Mouse (Mus musculus) kidney, postnatal 36 days (tissue): ENCODE measurements at regions not wholly inside any gene's neighbourhood (a gene's known extent, or its start where the extent isn't known, plus 50 kb on each side); places are given as distances from the start of the nearest gene placed in this dataset.

Source experiments
- DNase-seq, 2 experiments: peaks; one replicate each; pipeline ENCODE4 v3.0.0; 2021 to 2022; ENCODE audit warnings: mixed read lengths in 2 of 2

- no peak for DNase-seq
Measured at GRCm38 (mm10) chr1:98268853-98269252, 152.1 kb upstream of the Slco6d1 start.

- no peak for DNase-seq
Measured at GRCm38 (mm10) chr1:98270212-98270611, 150.7 kb upstream of the Slco6d1 start.

GRCm38 (mm10) chr1:98273966-98274616 is 146.8 kb upstream of the Slco6d1 start:
- no peak for DNase-seq

- no peak for DNase-seq
Measured at GRCm38 (mm10) chr1:98275524-98275923, 145.4 kb upstream of the Slco6d1 start.

DNA sequence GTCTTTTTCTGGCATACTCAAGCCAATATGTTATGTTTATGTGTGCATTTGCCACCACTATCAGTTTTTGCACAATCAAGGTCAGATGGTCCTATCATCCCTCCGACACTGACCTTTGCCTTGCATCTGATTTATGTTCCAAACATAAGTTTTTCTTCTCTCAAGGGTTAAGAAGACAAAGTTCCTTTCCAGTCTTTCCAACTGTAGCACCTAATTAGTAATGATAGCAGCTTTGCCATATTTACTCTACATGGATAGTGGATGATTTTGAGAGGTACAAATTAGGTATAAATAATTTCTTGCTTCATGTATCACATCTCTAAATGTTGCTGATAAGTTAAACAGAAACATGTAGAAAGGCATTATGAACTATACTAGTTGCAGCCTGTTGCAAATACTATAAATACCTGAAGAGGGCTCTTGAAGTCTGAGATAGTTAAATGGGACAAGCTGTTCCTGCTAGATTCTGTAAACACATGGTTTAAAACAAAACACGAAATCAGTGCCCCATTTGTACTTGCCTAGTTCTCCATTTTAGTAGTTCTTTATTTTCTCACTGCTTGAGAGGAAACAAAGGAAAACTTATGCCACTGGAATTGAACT is 141.4 kb upstream of the Slco6d1 start:
- no peak for DNase-seq

GRCm38 (mm10) chr1:98280263-98281052 is 140.5 kb upstream of the Slco6d1 start:
- DNase-seq, result peak in 1 of 2 experiments; percentile 2

DNA sequence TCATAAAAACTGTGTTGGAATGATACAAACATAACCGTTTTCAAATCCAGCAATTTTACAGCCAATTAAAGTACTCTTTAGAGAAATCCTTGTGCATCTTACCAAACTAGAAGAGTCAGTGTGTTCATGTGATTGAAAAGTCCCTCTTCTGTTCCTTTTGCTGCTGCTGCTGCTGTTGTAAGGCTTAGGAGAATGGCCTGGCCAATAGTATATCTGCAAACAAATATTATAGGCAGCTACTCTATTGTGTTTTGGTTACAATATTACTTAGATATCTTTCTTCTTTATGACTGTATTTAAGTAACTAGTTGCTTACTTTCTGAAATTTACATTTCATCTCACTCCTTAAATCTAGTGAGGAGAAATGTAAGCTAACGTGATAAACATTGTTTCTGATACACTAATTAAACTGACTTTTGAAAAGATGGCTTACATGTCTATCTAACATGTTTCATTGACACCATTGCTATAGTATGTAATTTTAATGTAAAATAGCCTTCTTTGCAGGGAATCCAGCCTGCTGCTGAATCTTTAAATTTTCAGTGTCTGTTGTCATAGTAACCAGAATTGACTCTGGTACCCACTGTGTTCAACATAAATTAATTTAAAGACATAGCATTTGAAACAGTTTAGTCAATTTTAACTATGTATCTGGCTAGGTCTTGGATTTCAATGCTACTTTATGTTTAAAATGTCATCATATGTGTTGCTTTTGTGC is 139.7 kb upstream of the Slco6d1 start:
- DNase-seq, result no peak

GRCm38 (mm10) chr1:98281771-98282149 is 139.2 kb upstream of the Slco6d1 start:
- no peak for DNase-seq

DNA sequence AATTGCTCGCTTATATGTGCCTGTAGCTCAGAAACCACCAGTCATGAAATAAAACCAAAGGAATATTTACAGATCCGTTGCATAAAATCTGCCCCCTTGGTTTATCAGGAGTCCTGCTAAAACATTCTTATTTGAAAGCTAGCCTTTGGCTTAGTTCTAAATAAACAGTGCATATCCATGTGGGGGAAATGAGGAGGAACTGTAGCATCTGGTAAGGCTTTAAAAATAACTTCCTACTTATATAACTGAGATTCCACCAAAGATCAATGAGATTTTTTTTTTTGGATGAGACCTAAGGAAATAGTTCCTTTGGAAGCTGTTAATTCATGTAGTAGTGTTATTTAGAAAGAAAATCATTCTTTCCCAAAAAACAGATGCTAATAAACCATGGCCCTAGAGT is 117.8 kb upstream of the Slco6d1 start:
- DNase-seq, result no peak

DNA sequence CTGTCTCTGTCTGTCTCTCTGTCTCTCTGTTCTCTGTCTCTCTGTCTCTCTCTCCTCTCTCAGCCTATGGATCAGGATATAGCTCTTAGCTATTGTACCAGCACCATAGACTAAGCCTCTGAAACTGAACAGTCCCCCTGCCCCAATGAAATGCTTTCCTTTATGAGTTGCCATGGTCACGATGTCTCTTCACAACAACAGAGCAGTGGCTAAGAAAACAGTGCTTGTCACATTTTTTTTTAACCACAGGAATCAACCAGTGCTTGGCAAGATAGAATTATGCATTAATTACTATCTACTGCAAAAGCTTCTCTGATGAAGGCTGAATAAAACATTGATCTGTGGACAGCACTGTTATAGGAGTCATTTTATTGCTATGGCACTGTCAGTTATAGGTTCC is 114.6 kb upstream of the Slco6d1 start:
- DNase-seq, result no peak

- DNase-seq, result no peak
Measured at GRCm38 (mm10) chr1:98307519-98307918, 113.4 kb upstream of the Slco6d1 start.

DNA sequence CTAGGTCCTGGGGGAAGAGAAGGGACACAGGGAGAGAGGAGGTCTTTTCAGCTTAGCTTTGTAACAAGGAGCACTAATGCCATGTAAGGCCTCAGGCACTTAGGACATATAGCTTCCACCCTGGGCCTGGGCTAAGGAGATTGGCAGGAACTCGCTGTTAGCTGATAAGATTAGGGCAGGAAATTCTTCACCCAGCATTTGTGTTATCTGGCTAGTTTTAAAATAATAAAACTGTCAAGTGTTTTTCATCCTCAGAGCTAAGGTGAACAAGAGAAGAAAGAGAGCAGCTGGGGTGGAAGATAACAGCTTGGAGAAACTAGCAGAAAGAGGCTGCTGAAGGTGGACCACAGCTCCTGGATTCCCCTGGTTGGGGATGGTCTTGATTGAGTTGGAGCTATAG is 111.0 kb upstream of the Slco6d1 start:
- no peak for DNase-seq

GRCm38 (mm10) chr1:98350095-98350549 is 70.8 kb upstream of the Slco6d1 start:
- peak; percentile 1 to 26 for DNase-seq

- no peak for DNase-seq
Measured at GRCm38 (mm10) chr1:98350725-98351124, 70.2 kb upstream of the Slco6d1 start.

- no peak for DNase-seq
Measured at GRCm38 (mm10) chr1:98351530-98351929, 69.4 kb upstream of the Slco6d1 start.
